Mouse (Mus musculus): Measurements from ENCODE around the gene Ccdc186.

Ccdc186 gene

GRCm38 (mm10) chr19:56821798-56822447 is at the start of gene Ccdc186:
Ccdc186 (minus strand) TSS chr19:56822190.
- DNase-seq: peak; percentile 97 to 98

GRCm38 (mm10) chr19:56867701-56868100 is 45.7 kb upstream of the Ccdc186 start:
- no peak for DNase-seq

- DNase-seq: no peak
These were observed 34.5 kb upstream of the Ccdc186 start for GRCm38 (mm10) chr19:56856455-56856854.

- DNase-seq: no peak
These were observed 30.6 kb upstream of the Ccdc186 start for GRCm38 (mm10) chr19:56852590-56852989.

DNA sequence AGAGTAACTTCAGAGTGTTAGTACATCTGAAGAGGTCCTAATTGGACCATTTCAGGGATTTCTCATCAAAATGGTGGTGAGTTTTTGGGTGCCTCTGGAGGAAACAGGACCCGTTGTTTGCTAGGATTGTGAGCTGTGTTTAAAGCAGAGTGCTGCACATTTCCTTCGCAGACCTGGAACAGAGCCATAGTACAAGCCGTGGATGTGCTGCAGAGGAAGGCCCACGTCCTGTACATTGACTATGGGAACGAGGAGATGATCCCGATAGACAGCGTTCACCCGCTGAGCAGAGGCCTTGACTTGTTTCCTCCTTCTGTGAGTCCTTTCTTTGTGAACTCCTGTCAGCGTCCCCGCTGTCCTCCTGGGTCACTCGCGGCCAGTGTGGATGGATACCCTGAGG is 21.0 kb upstream of the Ccdc186 start:
- no peak for DNase-seq

- DNase-seq: no peak
These were observed 17.1 kb upstream of the Ccdc186 start for GRCm38 (mm10) chr19:56838942-56839706.

GRCm38 (mm10) chr19:56835340-56835739 is 13.3 kb upstream of the Ccdc186 start:
- no peak for DNase-seq

- DNase-seq: no peak
These were observed 8.2 kb upstream of the Ccdc186 start for GRCm38 (mm10) chr19:56830163-56830562.

GRCm38 (mm10) chr19:56829267-56829666 is 7.3 kb upstream of the Ccdc186 start:
- DNase-seq: no peak

GRCm38 (mm10) chr19:56828305-56828704 is 6.3 kb upstream of the Ccdc186 start:
- DNase-seq: no peak

DNA sequence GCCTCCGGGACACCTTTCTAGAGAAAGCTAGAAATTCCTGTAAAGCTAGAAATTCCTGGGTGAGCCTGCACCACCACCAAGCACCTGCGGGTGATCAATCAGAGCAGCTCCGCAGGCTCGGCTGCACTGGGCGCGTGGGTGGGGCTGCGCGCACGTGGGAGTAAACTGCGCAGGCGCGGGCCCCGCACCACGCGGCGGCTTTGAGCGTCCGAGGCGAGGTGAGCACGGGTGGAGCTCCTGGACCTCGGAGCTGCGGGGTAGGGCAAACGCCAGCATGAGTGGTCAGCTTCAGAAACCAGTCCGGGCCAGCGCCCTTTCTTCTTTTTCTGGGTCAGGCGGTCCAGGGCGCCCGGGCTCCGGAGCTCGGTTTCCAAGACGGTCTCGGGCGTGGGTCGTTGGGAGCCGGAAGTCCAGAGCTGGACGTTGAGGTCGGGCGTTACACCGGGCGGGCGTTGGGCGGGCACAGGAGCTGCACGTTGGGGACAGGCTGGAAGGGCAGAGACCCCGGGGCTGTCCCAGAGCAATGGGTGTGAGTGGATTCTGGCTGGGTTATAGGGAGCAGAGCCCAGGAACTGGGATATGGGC is 4.1 kb upstream of the Ccdc186 start, which contains the start of gene Tdrd1:
Gene Tdrd1, plus strand, starts transcription at position 163 of the 585 bp plus-strand sequence.
- no peak for DNase-seq

- DNase-seq: no peak
These were observed 452 bp upstream of the Ccdc186 start for GRCm38 (mm10) chr19:56822448-56822836.

DNA sequence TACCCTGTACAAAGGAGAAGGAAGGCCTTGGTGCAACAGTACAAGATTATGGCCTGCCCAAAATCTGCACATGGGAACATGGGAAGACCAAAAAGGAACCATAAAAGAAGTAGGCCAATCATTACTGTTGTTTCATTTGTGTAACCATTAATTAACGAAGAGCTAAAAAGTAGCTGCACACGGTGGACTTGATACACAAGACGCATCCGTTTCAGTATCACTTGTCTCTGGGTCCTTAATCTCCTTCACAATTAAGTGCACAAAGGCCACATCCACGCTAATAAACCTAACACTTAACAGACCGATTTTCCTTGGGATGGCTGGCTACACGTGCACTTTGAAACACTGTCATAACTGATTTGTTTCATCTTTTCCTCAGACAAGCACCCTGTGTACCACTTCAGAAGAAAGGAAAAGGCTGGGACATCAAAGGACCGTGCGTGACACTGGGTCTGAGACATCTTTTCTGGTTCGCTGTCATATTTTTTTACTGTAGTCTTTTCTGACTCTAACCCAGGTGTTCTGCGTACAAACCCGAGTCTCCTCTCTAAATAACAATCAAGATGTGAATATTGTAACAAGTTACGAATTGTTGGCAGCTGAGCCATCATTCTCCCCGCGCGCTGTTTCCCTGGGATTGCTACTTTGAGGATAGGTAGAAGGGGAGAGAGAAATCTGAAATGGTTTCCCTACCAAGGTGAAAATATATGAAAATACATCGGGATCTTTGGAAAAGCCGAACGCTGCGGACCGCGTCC is 771 bp downstream of the Ccdc186 start:
- DNase-seq: peak in 1 of 2 experiments; percentile 26

DNA sequence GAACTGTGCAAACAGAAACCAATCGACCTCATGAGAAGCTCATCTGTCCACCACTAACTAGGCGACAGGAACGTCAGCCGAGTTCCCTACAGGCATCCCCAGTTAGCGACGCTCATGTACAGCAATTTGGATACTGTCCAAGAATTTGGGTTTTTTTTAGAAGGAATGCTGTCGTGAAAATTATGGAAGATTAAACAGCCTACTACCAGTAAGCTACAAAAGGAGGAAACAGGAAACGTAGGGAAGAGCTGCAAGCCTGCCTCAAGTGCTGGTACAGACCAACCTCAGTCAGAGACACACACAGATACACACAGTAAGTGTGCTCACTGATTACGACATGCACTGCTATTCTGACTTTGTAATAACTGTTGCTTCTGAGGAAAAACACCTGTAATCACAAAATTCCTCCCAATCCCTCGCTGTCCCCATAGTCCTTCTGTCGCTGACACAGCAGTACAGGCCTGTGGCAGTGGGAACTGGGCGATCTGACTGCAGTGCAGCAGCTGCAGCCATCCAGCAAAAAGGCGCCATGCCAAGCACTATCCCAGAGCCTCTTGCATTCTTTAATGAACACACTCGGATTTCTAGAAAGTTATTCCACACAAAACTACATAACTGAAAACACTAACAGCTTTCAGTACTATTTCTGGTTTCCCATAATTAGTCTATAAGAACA is 4.0 kb downstream of the Ccdc186 start:
- DNase-seq: peak; percentile 33 to 34

- no peak for DNase-seq
These were observed 8.6 kb downstream of the Ccdc186 start for GRCm38 (mm10) chr19:56813360-56813759.

- DNase-seq: peak; percentile 41 to 44
These were observed 10.4 kb downstream of the Ccdc186 start for GRCm38 (mm10) chr19:56811590-56811989.

GRCm38 (mm10) chr19:56810641-56811146 is 11.3 kb downstream of the Ccdc186 start:
- DNase-seq: no peak

DNA sequence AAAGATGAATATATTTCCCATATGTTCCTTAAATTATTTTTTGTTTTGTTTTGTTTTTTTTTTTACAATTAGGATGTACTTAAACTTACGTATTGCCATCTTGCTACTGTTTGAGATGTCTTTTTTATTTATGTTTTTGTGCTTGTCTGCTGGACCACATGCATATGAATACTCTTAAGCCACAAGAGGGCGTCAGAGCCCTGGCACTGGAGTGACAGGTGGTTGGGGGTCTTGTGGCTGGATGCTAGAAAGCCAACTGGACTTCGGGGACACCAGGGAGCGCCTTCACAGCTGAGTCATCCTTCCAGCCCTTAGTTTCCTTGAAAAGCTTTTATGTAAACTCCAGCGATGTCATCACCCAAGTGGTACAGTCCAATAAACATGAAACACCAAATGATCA is 13.2 kb downstream of the Ccdc186 start:
- DNase-seq: no peak

- no peak for DNase-seq
These were observed 14.9 kb downstream of the Ccdc186 start for GRCm38 (mm10) chr19:56807122-56807521.

- peak; percentile 59 to 66 for DNase-seq
These were observed 16.6 kb downstream of the Ccdc186 start for GRCm38 (mm10) chr19:56805366-56805765.

DNA sequence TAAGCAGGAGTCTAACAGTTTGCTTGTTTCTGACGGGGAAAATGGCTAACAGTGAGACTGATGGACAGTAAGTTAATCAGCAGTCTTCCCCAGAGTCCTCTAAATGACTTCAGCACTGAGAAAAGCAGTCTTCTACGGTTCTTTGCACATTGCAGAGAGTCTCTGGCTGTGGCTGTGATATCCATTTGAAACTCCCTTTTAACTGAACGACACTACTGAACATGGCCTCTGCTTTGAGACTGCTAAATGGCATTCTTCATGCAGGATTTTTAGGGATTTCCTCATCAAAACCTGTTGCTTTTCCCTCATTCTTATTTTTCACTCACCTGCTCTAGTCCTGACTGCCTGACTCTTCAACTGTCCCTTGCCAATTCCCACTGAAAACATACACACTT is 19.6 kb downstream of the Ccdc186 start:
- no peak for DNase-seq

GRCm38 (mm10) chr19:56801656-56802351 is 20.2 kb downstream of the Ccdc186 start:
- no peak for DNase-seq

All from cerebellum, postnatal 36 days (tissue).